Mouse (Mus musculus) liver, embryonic 11.5 days (tissue): ENCODE results near the gene Ptpre. TPM values are rescaled to one million over a fixed set of nuclear protein-coding genes. Genes with fewer than 3 reads are reported as not detected.
A peak's percentile ranks its signal among the peaks of the same experiment; 100 is the strongest.

Experiments used
- ATAC-seq: fragments of 200-750 bp; cut with Nextera tagmentation; replicated peaks from 2 replicates; pipeline ENCODE4 v1.8.0; 2017; ENCODE audit warnings: moderate number of reproducible peaks, mild to moderate bottlenecking, moderate TSS enrichment, moderate library complexity; ENCODE audit not compliant: low FRiP score
- DNase-seq: peaks from one replicate; pipeline ENCODE4 v3.0.0-alpha.2; 2017; ENCODE audit warnings: low spot score
- H3K27ac ChIP-seq: fragments of 300-500 bp; sonication (generic); 2 replicates; pipeline ENCODE4 v1.5.1; 2014; ENCODE audit warnings: mild to moderate bottlenecking, low read depth, low read length, control low read depth
- H3K27me3 ChIP-seq: fragments of 300-500 bp; sonication (generic); replicated peaks from 2 replicates; pipeline ENCODE4 v1.6.1; 2014; ENCODE audit warnings: low read length, mixed read lengths; ENCODE audit not compliant: control insufficient read depth, insufficient read depth
- H3K36me3 ChIP-seq: fragments of 300-500 bp; sonication (generic); 2 replicates; pipeline ENCODE4 v1.6.1; 2014; ENCODE audit warnings: mild to moderate bottlenecking, low read length, moderate library complexity, mixed read lengths; ENCODE audit not compliant: control insufficient read depth, insufficient read depth
- H3K4me1 ChIP-seq: fragments of 300-500 bp; sonication (generic); replicated peaks from 2 replicates; pipeline ENCODE4 v1.6.1; 2014; ENCODE audit warnings: low read length, mixed read lengths; ENCODE audit not compliant: control insufficient read depth, insufficient read depth
- H3K4me2 ChIP-seq: fragments of 300-500 bp; sonication (generic); 2 replicates; pipeline ENCODE4 v1.6.1; 2014; ENCODE audit warnings: mild to moderate bottlenecking, control low read depth, moderate library complexity
- H3K4me3 ChIP-seq: fragments of 300-500 bp; sonication (generic); 2 replicates; pipeline ENCODE4 v1.5.1; 2014; ENCODE audit warnings: low read depth, low read length, control low read depth
- H3K9ac ChIP-seq: fragments of 300-500 bp; sonication (generic); 2 replicates; pipeline ENCODE4 v1.6.1; 2014; ENCODE audit warnings: low read depth, low read length, control low read depth
- H3K9me3 ChIP-seq: fragments of 300-500 bp; sonication (generic); 2 replicates; pipeline ENCODE4 v1.6.1; 2016; ENCODE audit warnings: low read length, inconsistent platforms, mixed read lengths; ENCODE audit not compliant: control insufficient read depth
- WGBS: fragments of 180-500 bp; shearing (Covaris S2); extraction: QIAGEN DNeasy Blood & Tissue Kit; methylation state at CpG from one replicate; pipeline ENCODE4 v1.1.7; 2014; 5-methylcytosine and 5-hydroxymethylcytosine counted together
- polyA plus RNA-seq: library from polyadenylated mRNA; unstranded; fragments of >200 nt; fragmentation: Nextera tagmentation; extraction: Ambion mirVana; gene quantifications from 2 replicates; pipeline ENCODE4 v1.2.1, GENCODE M21; 2014

Gene Ptpre
- polyA plus RNA-seq, 1 experiment from 2014 or later, result 5.4 TPM

DNA sequence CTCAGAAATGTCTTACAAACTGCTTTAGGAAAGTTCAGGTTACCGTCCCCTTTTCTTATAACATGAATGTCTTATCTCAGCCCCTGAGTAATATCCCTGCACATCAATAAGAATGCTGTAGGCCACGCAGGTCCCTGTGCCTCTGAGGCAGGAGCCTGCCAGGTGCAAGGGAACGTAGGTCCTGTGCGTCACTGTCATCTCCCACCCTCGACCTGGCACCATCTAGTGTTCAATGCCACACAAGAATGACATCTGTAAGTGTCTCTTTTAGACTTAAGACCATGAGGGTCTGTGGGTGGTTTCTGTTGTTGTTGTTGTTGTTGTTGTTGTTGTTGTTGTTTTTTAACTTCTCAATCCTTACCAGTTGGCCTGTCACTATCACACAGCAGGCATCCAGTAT is 56.0 kb downstream of the Ptpre start:
- Histone ChIP-seq H3K4me2 (peak overlapping the region; percentile 32), H3K9ac (0 out of 2 replicates have a peak overlapping the region, but pooled peaks have one; percentile 27), H3K4me3 (no peak overlapping the region), H3K4me1 (peaks cover 81% of the 10 kb centered on the region), H3K9me3 (no peaks in the 10 kb centered on the region), H3K36me3 (no peaks in the 10 kb centered on the region), H3K27ac (peak overlapping the region; percentile 56), H3K27me3 (no peaks in the 10 kb centered on the region)
- no peak for ATAC-seq
- no peak for DNase-seq
- WGBS, result 42% methylated on average over 5 of the region's 5 CpGs

DNA sequence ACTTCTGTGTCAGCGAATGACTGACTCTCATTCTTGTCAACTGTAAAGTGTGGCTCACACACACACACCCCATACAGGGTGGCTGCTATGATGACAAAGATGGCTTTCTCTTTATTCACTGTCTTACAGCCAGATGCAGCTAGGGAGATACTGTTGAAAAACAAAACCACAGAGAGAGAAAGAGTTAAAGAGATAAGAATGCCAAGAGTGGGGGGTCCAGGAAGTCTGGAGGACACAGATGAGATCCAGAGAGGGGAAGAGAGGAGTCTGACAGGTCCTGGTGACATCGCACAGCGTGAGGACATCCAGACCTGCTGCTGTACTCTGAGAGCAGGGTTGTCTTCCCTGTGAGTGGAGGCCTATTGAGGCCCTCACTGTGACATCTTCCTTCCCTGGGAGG is 56.5 kb downstream of the Ptpre start:
- Histone ChIP-seq H3K9ac (no peak overlapping the region), H3K4me1 (peaks cover 81% of the 10 kb centered on the region), H3K27ac (peak overlapping the region; percentile 56), H3K36me3 (no peaks in the 10 kb centered on the region), H3K4me3 (no peak overlapping the region), H3K9me3 (no peaks in the 10 kb centered on the region), H3K4me2 (peak overlapping the region; percentile 32), H3K27me3 (no peaks in the 10 kb centered on the region)
- 9% methylated on average over 3 of the region's 3 CpGs for WGBS
- no peak for DNase-seq
- ATAC-seq, result peak; percentile 76

DNA sequence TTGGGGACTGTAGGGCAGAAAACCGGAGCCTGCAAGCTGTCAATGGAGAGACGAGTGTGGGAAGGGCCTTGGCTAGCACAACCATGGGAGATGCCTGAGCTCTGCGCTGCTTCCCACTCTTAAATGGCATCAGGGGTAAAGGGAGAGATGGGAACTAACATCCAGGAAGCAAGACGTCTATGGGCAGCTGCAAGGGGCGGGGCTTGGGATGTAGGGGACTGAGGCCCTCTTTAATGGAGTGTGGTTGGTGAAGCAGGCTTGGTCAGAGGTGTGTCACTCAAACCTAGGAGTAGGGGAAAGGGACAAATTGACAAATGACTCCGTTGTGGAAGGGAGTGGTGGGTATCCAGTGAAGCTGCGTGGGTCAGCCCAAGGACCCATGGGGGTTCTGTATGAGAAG is 57.4 kb downstream of the Ptpre start:
- no peaks in the 10 kb centered on the region for H3K36me3 ChIP-seq
- H3K4me1 ChIP-seq, result peaks cover 87% of the 10 kb centered on the region
- peak overlapping the region; percentile 56 for H3K27ac ChIP-seq
- H3K4me3 ChIP-seq, result no peak overlapping the region
- H3K27me3 ChIP-seq, result no peaks in the 10 kb centered on the region
- no peaks in the 10 kb centered on the region for H3K9me3 ChIP-seq
- no peak overlapping the region for H3K9ac ChIP-seq
- no peak for ATAC-seq
- DNase-seq, result no peak
- H3K4me2 ChIP-seq, result peak overlapping the region; percentile 32
- 34% methylated on average over 7 of the region's 7 CpGs for WGBS

DNA sequence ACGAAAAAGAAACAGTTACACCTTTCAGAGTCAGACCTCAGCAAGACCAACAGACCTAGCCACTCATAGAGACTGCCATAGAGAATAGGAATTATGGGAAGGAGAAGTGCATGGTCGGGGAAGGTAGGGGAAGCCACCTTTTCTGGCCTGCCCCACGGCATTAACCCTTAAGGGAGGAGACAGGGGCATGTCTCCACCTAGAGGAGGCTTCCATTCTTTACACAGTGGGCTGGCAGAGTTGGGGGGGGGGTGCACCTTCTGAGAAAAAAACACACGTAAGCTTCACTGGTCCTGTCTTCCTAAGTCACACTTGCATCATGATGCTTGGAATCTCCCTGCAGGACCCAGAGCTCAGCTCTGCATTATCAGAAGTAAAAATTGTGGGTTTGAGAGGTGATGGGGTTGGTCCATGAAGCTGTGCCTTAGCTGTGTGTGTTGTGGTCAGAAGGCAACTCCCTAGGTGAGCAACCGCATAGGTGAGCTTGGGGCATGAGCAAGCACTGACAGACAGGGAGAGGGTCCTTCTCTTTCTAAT is 58.4 kb downstream of the Ptpre start:
- H3K4me2 ChIP-seq, result no peak overlapping the region
- WGBS, result 45% methylated on average over 5 of the region's 5 CpGs
- no peak overlapping the region for H3K9ac ChIP-seq
- no peaks in the 10 kb centered on the region for H3K27me3 ChIP-seq
- peak overlapping the region; percentile 77; the same call in 1 of the 2 replicates for H3K27ac ChIP-seq
- H3K9me3 ChIP-seq, result no peaks in the 10 kb centered on the region
- H3K36me3 ChIP-seq, result no peaks in the 10 kb centered on the region
- ATAC-seq, result no peak
- DNase-seq, result no peak
- H3K4me1 ChIP-seq, result peaks cover 88% of the 10 kb centered on the region
- H3K4me3 ChIP-seq, result no peak overlapping the region

DNA sequence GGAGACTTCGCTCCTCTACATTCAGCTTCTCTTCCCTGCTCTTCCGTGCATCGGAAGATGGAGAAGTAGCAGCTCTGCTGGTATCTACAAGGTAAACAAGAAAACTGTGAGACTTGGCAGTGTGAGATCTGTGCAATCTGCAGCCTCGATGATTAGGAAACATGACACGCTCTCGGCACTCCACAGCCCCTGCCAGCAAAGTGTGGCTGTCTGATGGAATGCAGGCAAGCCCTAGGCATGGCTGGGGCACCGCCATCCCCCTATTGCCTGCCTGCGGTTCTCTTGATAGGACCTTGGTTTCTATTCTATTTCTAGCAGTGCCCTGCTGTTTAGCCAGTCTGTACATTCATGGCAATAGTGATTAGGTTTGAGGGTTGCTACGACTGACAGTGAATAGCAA is 59.7 kb downstream of the Ptpre start:
- Histone ChIP-seq H3K4me1 (peaks cover 90% of the 10 kb centered on the region), H3K27me3 (no peaks in the 10 kb centered on the region), H3K4me3 (no peak overlapping the region), H3K9me3 (no peaks in the 10 kb centered on the region), H3K9ac (no peak overlapping the region), H3K4me2 (peak overlapping the region; percentile 35), H3K36me3 (no peaks in the 10 kb centered on the region), H3K27ac (peak overlapping the region; percentile 77; the same call in 1 of the 2 replicates)
- WGBS, result 14% methylated on average over 9 of the region's 9 CpGs
- DNase-seq (no peak), ATAC-seq (peak; percentile 46)

DNA sequence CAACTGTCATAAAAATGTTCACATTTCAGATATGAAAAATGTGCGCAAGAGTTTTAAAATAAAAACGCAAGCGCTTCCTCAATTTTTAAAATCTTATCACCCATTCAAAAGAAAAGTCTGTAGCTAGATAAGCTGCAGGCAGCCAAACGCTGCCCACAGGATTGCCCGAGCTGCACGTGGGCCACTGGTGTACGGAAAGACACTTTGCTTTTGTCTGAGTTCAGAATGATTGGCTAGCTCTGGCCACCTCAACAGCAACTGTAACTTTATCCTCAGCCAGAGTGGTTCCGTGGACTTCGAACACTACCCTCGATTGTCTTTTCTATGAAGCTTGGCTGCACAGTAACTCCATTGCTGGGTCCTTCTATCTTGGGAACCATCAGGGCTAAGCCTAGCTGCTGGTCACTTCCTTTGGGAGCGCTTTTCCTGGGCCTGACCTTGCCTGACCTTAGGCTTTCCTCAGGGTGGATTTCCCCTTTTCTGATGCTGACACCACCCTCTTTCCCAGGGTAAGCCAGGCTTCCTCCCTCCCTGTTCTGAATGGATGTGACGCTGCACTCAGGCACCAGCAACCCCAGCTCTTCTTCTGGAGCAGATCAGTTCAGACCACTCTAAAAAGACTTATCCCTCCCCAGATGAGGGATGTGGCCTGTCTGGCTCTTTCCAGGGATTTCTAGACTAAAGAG is 60.5 kb downstream of the Ptpre start:
- DNase-seq, result no peak
- no peaks in the 10 kb centered on the region for H3K9me3 ChIP-seq
- H3K27ac ChIP-seq, result peak overlapping the region; percentile 77
- no peaks in the 10 kb centered on the region for H3K27me3 ChIP-seq
- H3K9ac ChIP-seq, result 0 out of 2 replicates have a peak overlapping the region, but pooled peaks have one; percentile 10
- 22% methylated on average over 12 of the region's 12 CpGs for WGBS
- no peak for ATAC-seq
- H3K4me2 ChIP-seq, result peak overlapping the region; percentile 35
- peaks cover 87% of the 10 kb centered on the region for H3K4me1 ChIP-seq
- H3K4me3 ChIP-seq, result no peak overlapping the region
- no peaks in the 10 kb centered on the region for H3K36me3 ChIP-seq

DNA sequence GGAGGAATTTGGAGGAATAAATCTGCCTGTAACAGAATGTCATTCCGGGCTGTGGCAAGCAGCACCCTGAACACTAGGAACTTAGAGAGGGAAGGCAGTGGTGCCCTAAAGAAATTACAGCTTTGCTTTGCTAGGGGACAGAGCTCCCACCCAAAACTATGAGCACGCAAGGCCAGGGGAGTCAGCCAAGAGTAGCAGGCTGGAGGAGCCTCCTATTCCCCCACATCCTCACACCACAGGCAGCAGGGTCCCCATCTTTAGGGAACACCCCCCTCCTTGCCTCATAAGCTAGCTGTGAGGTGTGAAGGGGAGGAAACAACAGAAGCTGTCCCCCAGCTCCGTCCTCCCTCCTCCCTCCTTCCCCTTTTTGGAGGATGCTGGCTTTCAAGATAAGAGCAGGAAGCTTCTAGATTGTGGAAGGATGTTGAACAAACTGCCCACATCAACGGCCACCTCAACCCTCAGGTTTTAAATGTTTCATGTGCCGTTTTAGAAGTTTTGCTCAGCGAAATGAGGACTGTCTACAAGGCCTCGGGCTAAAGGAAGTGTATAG is 61.1 kb downstream of the Ptpre start:
- ATAC-seq (peak; percentile 44), DNase-seq (no peak)
- Histone ChIP-seq H3K4me1 (peaks cover 87% of the 10 kb centered on the region), H3K9ac (0 out of 2 replicates have a peak overlapping the region, but pooled peaks have one; percentile 10), H3K27me3 (no peaks in the 10 kb centered on the region), H3K4me2 (peak overlapping the region; percentile 35), H3K36me3 (no peaks in the 10 kb centered on the region), H3K4me3 (no peak overlapping the region), H3K27ac (peak overlapping the region; percentile 77), H3K9me3 (no peaks in the 10 kb centered on the region)
- WGBS, result 25% methylated on average over 7 of the region's 7 CpGs

DNA sequence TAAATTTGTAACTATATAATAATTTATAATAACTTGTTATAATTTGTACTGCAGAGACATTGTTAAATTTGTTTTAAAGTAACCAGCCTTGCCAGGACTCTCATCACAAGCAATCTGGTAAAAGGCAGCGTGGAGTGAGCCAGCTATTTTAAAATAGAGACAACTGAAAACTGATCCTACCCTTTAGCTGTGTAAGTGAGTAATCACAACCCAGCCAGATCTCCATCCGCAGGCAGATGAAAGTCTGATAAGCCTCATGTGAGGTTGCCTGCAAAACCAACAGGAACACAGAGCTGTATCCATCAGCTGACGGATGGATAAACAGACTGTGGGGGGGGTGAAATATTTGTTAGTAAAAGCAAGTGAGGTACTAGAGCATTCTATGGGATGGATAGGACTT is 62.8 kb downstream of the Ptpre start:
- Histone ChIP-seq H3K36me3 (no peaks in the 10 kb centered on the region), H3K4me2 (no peak overlapping the region), H3K9ac (no peak overlapping the region), H3K4me3 (no peak overlapping the region), H3K9me3 (no peaks in the 10 kb centered on the region), H3K27ac (no peak overlapping the region), H3K4me1 (peaks cover 71% of the 10 kb centered on the region), H3K27me3 (no peaks in the 10 kb centered on the region)
- WGBS, result 37% methylated on average over 3 of the region's 3 CpGs
- DNase-seq (no peak), ATAC-seq (no peak)

DNA sequence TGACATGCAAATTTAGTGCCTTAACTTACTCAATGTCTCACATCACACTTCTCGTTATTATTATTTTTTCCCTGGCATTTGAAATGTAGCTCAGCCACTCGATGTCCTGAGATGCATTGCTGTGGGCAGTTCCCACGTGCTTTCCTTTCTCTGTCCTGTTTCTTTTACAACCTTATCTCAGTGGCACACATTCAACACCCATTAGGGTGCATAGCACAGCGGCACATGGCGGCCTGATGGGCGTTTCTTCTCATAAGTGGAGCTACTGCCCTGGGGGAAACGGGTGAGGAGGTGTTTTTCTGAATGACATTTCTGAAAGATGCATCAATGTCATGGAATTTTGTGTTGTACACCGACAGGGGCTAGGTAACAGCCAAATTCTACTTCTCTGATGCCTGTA is 64.3 kb downstream of the Ptpre start:
- 43% methylated on average over 8 of the region's 8 CpGs for WGBS
- no peak overlapping the region for H3K4me2 ChIP-seq
- H3K36me3 ChIP-seq, result no peaks in the 10 kb centered on the region
- H3K9ac ChIP-seq, result no peak overlapping the region
- no peak overlapping the region for H3K27ac ChIP-seq
- no peak for DNase-seq
- no peaks in the 10 kb centered on the region for H3K9me3 ChIP-seq
- H3K27me3 ChIP-seq, result no peaks in the 10 kb centered on the region
- H3K4me1 ChIP-seq, result peaks cover 57% of the 10 kb centered on the region
- ATAC-seq, result peak; percentile 79
- H3K4me3 ChIP-seq, result no peak overlapping the region
